Mouse (Mus musculus): ENCODE results near the gene Snap23.

GRCm38 (mm10) chr2:120640835-120641234 is 73.4 kb downstream of the Snap23 start:
- TF ChIP-seq CTCF (IDR thresholded peaks at IDR 0.05; ENCODE audit: extremely low read depth, insufficient read depth, insufficient read length, insufficient replicate concordance) (no peak), POLR2A (IDR thresholded peaks at IDR 0.05; ENCODE audit: low read depth, low read length) (no peak)
